Mouse (Mus musculus): ENCODE measurements around the gene Ndufa13. TPM values are rescaled to one million over a fixed set of nuclear protein-coding genes. Genes with fewer than 3 reads are reported as not detected.
A peak's percentile ranks its signal among the peaks of the same experiment; 100 is the strongest.

Ndufa13 gene
- polyA plus RNA-seq, 1 experiment from 2014 or later, result 199 TPM

GRCm38 (mm10) chr8:69914526-69914925 lies 12.2 kb upstream of the Ndufa13 start:
- no peaks in the 10 kb centered on the region for H3K27me3 ChIP-seq
- no peak for DNase-seq (ENCODE audit: low read depth, low spot score)
- ChIA-PET CTCF (interaction anchor here (2.5 kb wide), 1 partner anchor 87 kb away, joined by 14 read pairs; no protein-coding TSS in a partner anchor), POLR2A (no interaction called here)
- in situ Hi-C loops (cut with MboI; ENCODE audit: low pct_unique_long_range_greater_than_20kb), result loop anchor here (25.0 kb wide), 1 partner anchor 248 kb away; the partner anchor contains the start of gene Tmem161a
- TF ChIP-seq CTCF (IDR thresholded peaks at IDR 0.05), result no peak
- no peak for ATAC-seq

- DNase-seq (ENCODE audit: low read depth, low spot score) (no peak), ATAC-seq (no peak)
- POLR2A ChIA-PET, result no interaction called here
- in situ Hi-C loops (cut with MboI; ENCODE audit: low pct_unique_long_range_greater_than_20kb), result loop anchor here (25.0 kb wide), 1 partner anchor 250 kb away; the partner anchor contains the start of gene Tmem161a
- CTCF ChIA-PET, result no interaction called here
- H3K27me3 ChIP-seq, result no peaks in the 10 kb centered on the region
- TF ChIP-seq CTCF (IDR thresholded peaks at IDR 0.05), result no peak
These were observed 10.2 kb upstream of the Ndufa13 start for GRCm38 (mm10) chr8:69912478-69913074.

- in situ Hi-C loops (cut with MboI; ENCODE audit: low pct_unique_long_range_greater_than_20kb), result loop anchor here (25.0 kb wide), 1 partner anchor 250 kb away; the partner anchor contains the start of gene Tmem161a
- ATAC-seq, result no peak
- no peak for TF ChIP-seq CTCF (IDR thresholded peaks at IDR 0.05)
- no peaks in the 10 kb centered on the region for H3K27me3 ChIP-seq
- no peak for DNase-seq (ENCODE audit: low read depth, low spot score)
- ChIA-PET POLR2A (no interaction called here), CTCF (no interaction called here)
These were observed 9.6 kb upstream of the Ndufa13 start for GRCm38 (mm10) chr8:69911917-69912316.

GRCm38 (mm10) chr8:69907106-69907505 lies 4.7 kb upstream of the Ndufa13 start:
- no peaks in the 10 kb centered on the region for H3K27me3 ChIP-seq
- TF ChIP-seq CTCF (IDR thresholded peaks at IDR 0.05), result no peak
- ATAC-seq (no peak), DNase-seq (ENCODE audit: low read depth, low spot score) (no peak)
- ChIA-PET CTCF (interaction anchor here (1.9 kb wide), 1 partner anchor 94 kb away, joined by 6 read pairs; no protein-coding TSS in a partner anchor), POLR2A (no interaction called here)
- in situ Hi-C loops (cut with MboI; ENCODE audit: low pct_unique_long_range_greater_than_20kb), result loop anchor here (25.0 kb wide), 1 partner anchor 255 kb away; the partner anchor contains the start of gene Tmem161a

GRCm38 (mm10) chr8:69906260-69906659 lies 3.9 kb upstream of the Ndufa13 start:
- CTCF ChIA-PET, result interaction anchor here (1.0 to 1.9 kb wide), 2 partner anchors 12 to 95 kb away, joined by 6 read pairs; no protein-coding TSS in a partner anchor
- no peak for DNase-seq (ENCODE audit: low read depth, low spot score)
- ATAC-seq, result no peak
- POLR2A ChIA-PET, result interaction anchor here (0.8 kb wide), 1 partner anchor 12 kb away, joined by 3 read pairs; no protein-coding TSS in a partner anchor
- no peak for TF ChIP-seq CTCF (IDR thresholded peaks at IDR 0.05)
- in situ Hi-C loops (cut with MboI; ENCODE audit: low pct_unique_long_range_greater_than_20kb), result loop anchor here (25.0 kb wide), 1 partner anchor 256 kb away; the partner anchor contains the start of gene Tmem161a
- H3K27me3 ChIP-seq, result no peaks in the 10 kb centered on the region

- no peaks in the 10 kb centered on the region for H3K27me3 ChIP-seq
- TF ChIP-seq CTCF (IDR thresholded peaks at IDR 0.05), result no peak
- no peak for ATAC-seq
- ChIA-PET POLR2A (interaction anchor here (0.6 to 1.9 kb wide), 5 partner anchors 12 to 1184 kb away, joined by 3 to 8 read pairs (median 4); no protein-coding TSS in a partner anchor), CTCF (interaction anchor here (1.6 kb wide), 1 partner anchor 16 kb away, joined by 3 read pairs; no protein-coding TSS in a partner anchor)
- in situ Hi-C loops (cut with MboI; ENCODE audit: low pct_unique_long_range_greater_than_20kb), result loop anchor here (25.0 kb wide), 1 partner anchor 258 kb away; the partner anchor contains the start of gene Tmem161a
- no peak for DNase-seq (ENCODE audit: low read depth, low spot score)
These were observed 1.7 kb upstream of the Ndufa13 start for GRCm38 (mm10) chr8:69904096-69904495.

- in situ Hi-C loops (cut with MboI; ENCODE audit: low pct_unique_long_range_greater_than_20kb), result loop anchor here (25.0 kb wide), 1 partner anchor 259 kb away; the partner anchor contains the start of gene Tmem161a
- ATAC-seq (peak; percentile 42), DNase-seq (ENCODE audit: low read depth, low spot score) (peak; percentile 97)
- POLR2A ChIA-PET, result interaction anchor here (0.9 to 1.9 kb wide), 5 partner anchors 10 to 93 kb away, joined by 3 to 8 read pairs (median 4); partner anchors contain the start of genes Gatad2a and Lpar2
- no peaks in the 10 kb centered on the region for H3K27me3 ChIP-seq
- CTCF ChIA-PET, result interaction anchor here (1.6 kb wide), 1 partner anchor 17 kb away, joined by 3 read pairs; no protein-coding TSS in a partner anchor
- no peak for TF ChIP-seq CTCF (IDR thresholded peaks at IDR 0.05)
These were observed 745 bp upstream of the Ndufa13 start for GRCm38 (mm10) chr8:69903063-69903542.

GRCm38 (mm10) chr8:69901484-69902162 lies 735 bp downstream of the Ndufa13 start:
- ATAC-seq (peak; percentile 67), DNase-seq (ENCODE audit: low read depth, low spot score) (peak; percentile 89)
- CTCF ChIA-PET, result no interaction called here
- POLR2A ChIA-PET, result interaction anchor here (0.6 to 1.9 kb wide), 4 partner anchors 80 to 256 kb away, joined by 3 to 5 read pairs (median 3); partner anchors contain the start of genes Gatad2a and Zfp964
- H3K27me3 ChIP-seq, result no peaks in the 10 kb centered on the region
- no peak for TF ChIP-seq CTCF (IDR thresholded peaks at IDR 0.05)
- in situ Hi-C loops (cut with MboI; ENCODE audit: low pct_unique_long_range_greater_than_20kb), result loop anchor here (25.0 kb wide), 1 partner anchor 261 kb away; the partner anchor contains the start of gene Tmem161a

- DNase-seq (ENCODE audit: low read depth, low spot score) (no peak), ATAC-seq (no peak)
- ChIA-PET POLR2A (interaction anchor here (1.0 to 1.1 kb wide), 2 partner anchors 81 to 247 kb away, joined by 3 read pairs; partner anchors contain the start of gene Zfp964), CTCF (no interaction called here)
- H3K27me3 ChIP-seq, result no peaks in the 10 kb centered on the region
- TF ChIP-seq CTCF (IDR thresholded peaks at IDR 0.05), result no peak
- in situ Hi-C loops (cut with MboI; ENCODE audit: low pct_unique_long_range_greater_than_20kb), result loop anchor here (25.0 kb wide), 1 partner anchor 261 kb away; the partner anchor contains the start of gene Tmem161a
These were observed 1.4 kb downstream of the Ndufa13 start for GRCm38 (mm10) chr8:69900895-69901451.

- in situ Hi-C loops (cut with MboI; ENCODE audit: low pct_unique_long_range_greater_than_20kb), result loop anchor here (25.0 kb wide), 2 partner anchors 262 to 563 kb away; partner anchors contain the start of gene Tmem161a
These were observed 2.5 kb downstream of the Ndufa13 start for GRCm38 (mm10) chr8:69899876-69900275.

More at GRCm38 (mm10) chr8:69899876-69900275, 2.5 kb downstream of the Ndufa13 start:
- ChIA-PET POLR2A (no interaction called here), CTCF (no interaction called here)
- DNase-seq (ENCODE audit: low read depth, low spot score) (no peak), ATAC-seq (no peak)
- no peaks in the 10 kb centered on the region for H3K27me3 ChIP-seq
- no peak for TF ChIP-seq CTCF (IDR thresholded peaks at IDR 0.05)
